ENCODE assay signal across 12 mouse cellular contexts in genomic region chr2:157116964-157117363, GRCm38 (mm10). TPM values are rescaled to one million over a fixed set of nuclear protein-coding genes. Genes with fewer than 3 reads are reported as not detected.
DNase-seq lines count a peak whose midpoint lies in the region; ATAC-seq and TF ChIP-seq lines count a peak whose summit lies in the region.
"Had no signal": no experiment of that assay in that cellular context is flagged by ENCODE, and none has a peak within 500 bp of the region (broad histone marks: within the 10 kb centered on the region; RNA-seq: fewer than 3 reads in every experiment).

No protein-coding gene starts in this region.

- no peaks in the 10 kb centered on the region for H3K4me1 ChIP-seq in heart, postnatal 0 days (ENCODE audit: control insufficient read depth, insufficient read depth)
- H3K4me1 ChIP-seq in spleen, adult 2 months (ENCODE audit: control insufficient read depth, insufficient read depth, insufficient read length), result no peaks in the 10 kb centered on the region
- no peaks in the 10 kb centered on the region for H3K4me1 ChIP-seq in embryonic facial prominence, embryonic 10.5 days
- no peaks in the 10 kb centered on the region for H3K4me1 ChIP-seq in kidney, embryonic 14.5 days (ENCODE audit: control insufficient read depth, insufficient read depth, low read length)
- H3K4me1 ChIP-seq: embryonic facial prominence, embryonic 12.5 days; heart, embryonic 15.5 days; limb, embryonic 12.5 days; neural tube, embryonic 12.5 days had no signal

- TF ChIP-seq EP300 in heart, postnatal 0 days (IDR thresholded peaks at IDR 0.05; ENCODE audit: low read depth), result no peak

- TF ChIP-seq CTCF in heart, postnatal 0 days (IDR thresholded peaks at IDR 0.05; ENCODE audit: low read depth), result peak; percentile 69
- peak; percentile 4; the same call in 1 of the 2 replicates for TF ChIP-seq CTCF in spleen, adult 2 months (IDR thresholded peaks at IDR 0.05; ENCODE audit: extremely low read depth, insufficient read depth, insufficient read length, insufficient replicate concordance)

- peaks cover 39% of the 10 kb centered on the region for H3K36me3 ChIP-seq in heart, postnatal 0 days (replicated peaks; ENCODE audit: control insufficient read depth, insufficient read depth, low read length)
- peaks cover 54% of the 10 kb centered on the region for H3K36me3 ChIP-seq in spleen, adult 2 months (ENCODE audit: control insufficient read depth, insufficient read depth, low read length)
- peaks cover 73% of the 10 kb centered on the region for H3K36me3 ChIP-seq in embryonic facial prominence, embryonic 10.5 days (replicated peaks)
- H3K36me3 ChIP-seq in splenic B cell, adult 2 months (ENCODE audit: control insufficient read depth, insufficient read depth, low read length, poor library complexity, severe bottlenecking), result peaks cover 49% of the 10 kb centered on the region
- H3K36me3 ChIP-seq in kidney, embryonic 14.5 days (ENCODE audit: control insufficient read depth, insufficient read depth, low read length), result peaks cover 48% of the 10 kb centered on the region

- H3K27ac ChIP-seq in heart, postnatal 0 days (ENCODE audit: low read depth), result no peak overlapping the region
- H3K27ac ChIP-seq in spleen, adult 2 months (ENCODE audit: insufficient read depth, low read length), result no peak overlapping the region
- H3K27ac ChIP-seq in embryonic facial prominence, embryonic 10.5 days (replicated peaks), result no peak overlapping the region
- no peak overlapping the region for H3K27ac ChIP-seq in kidney, embryonic 14.5 days (ENCODE audit: low read depth, low read length)
- H3K27ac ChIP-seq: embryonic facial prominence, embryonic 12.5 days; heart, embryonic 15.5 days; limb, embryonic 12.5 days; neural tube, embryonic 12.5 days had no signal

- no peak for TF ChIP-seq POLR2A in spleen, adult 2 months (IDR thresholded peaks at IDR 0.05; ENCODE audit: low read depth, low read length)

- no peaks in the 10 kb centered on the region for H3K27me3 ChIP-seq in heart, postnatal 0 days (ENCODE audit: control insufficient read depth, insufficient read depth, low read length)
- H3K27me3 ChIP-seq in spleen, adult 2 months (ENCODE audit: control insufficient read depth, insufficient read depth, low read length), result no peaks in the 10 kb centered on the region
- no peaks in the 10 kb centered on the region for H3K27me3 ChIP-seq in embryonic facial prominence, embryonic 10.5 days (replicated peaks; ENCODE audit: low read depth, poor library complexity, severe bottlenecking)
- no peaks in the 10 kb centered on the region for H3K27me3 ChIP-seq in splenic B cell, adult 2 months (ENCODE audit: control insufficient read depth, insufficient read depth, low read length, poor library complexity, severe bottlenecking)
- H3K27me3 ChIP-seq in kidney, embryonic 14.5 days (ENCODE audit: control insufficient read depth, insufficient read depth, low read length), result no peaks in the 10 kb centered on the region
- H3K27me3 ChIP-seq: embryonic facial prominence, embryonic 12.5 days; heart, embryonic 15.5 days; limb, embryonic 12.5 days; neural tube, embryonic 12.5 days had no signal

- no peak for DNase-seq in heart, postnatal 0 days (ENCODE audit: low spot score)
- no peak for DNase-seq in heart, adult 8-10 months (ENCODE audit: low spot score)
- no peak for DNase-seq in spleen, adult 2 months (ENCODE audit: low read depth in 1 of 2, low spot score in 2 of 2)
- DNase-seq in spleen, postnatal 14 days (ENCODE audit: low spot score in 2 of 2), result no peak
- DNase-seq in embryonic facial prominence, embryonic 10.5 days (ENCODE audit: low spot score), result peak; percentile 15
- peak; percentile 75 for DNase-seq in splenic B cell, adult 2 months (ENCODE audit: low read depth, low spot score)
- no peak for DNase-seq in right cerebral cortex, postnatal 36 days (ENCODE audit: low spot score in 2 of 2)

- no peak overlapping the region for H3K4me3 ChIP-seq in heart, postnatal 0 days (ENCODE audit: low read depth, low read length)
- H3K4me3 ChIP-seq in spleen, adult 2 months (ENCODE audit: extremely low read depth, insufficient read depth, insufficient read length), result no peak overlapping the region
- H3K4me3 ChIP-seq in embryonic facial prominence, embryonic 10.5 days, result no peak overlapping the region
- H3K4me3 ChIP-seq in kidney, embryonic 14.5 days (ENCODE audit: low read length), result no peak overlapping the region
- H3K4me3 ChIP-seq: embryonic facial prominence, embryonic 12.5 days; heart, embryonic 15.5 days; limb, embryonic 12.5 days; neural tube, embryonic 12.5 days had no signal

- no peak overlapping the region for H3K9ac ChIP-seq in heart, postnatal 0 days (replicated peaks; ENCODE audit: low read depth, low read length)
- H3K9ac ChIP-seq in kidney, embryonic 14.5 days (ENCODE audit: low read depth, low read length), result no peak overlapping the region
- H3K9ac ChIP-seq: embryonic facial prominence, embryonic 12.5 days; heart, embryonic 15.5 days; limb, embryonic 12.5 days; neural tube, embryonic 12.5 days had no signal

- no peak overlapping the region for H3K4me2 ChIP-seq in heart, postnatal 0 days (ENCODE audit: low read depth, low read length)
- H3K4me2 ChIP-seq in kidney, embryonic 14.5 days (replicated peaks; ENCODE audit: low read depth, low read length), result no peak overlapping the region
- H3K4me2 ChIP-seq: embryonic facial prominence, embryonic 12.5 days; heart, embryonic 15.5 days; limb, embryonic 12.5 days; neural tube, embryonic 12.5 days had no signal

- ATAC-seq in heart, postnatal 0 days (ENCODE audit: insufficient read depth, low read depth), result no peak
- no peak for ATAC-seq in kidney, embryonic 14.5 days (ENCODE audit: low FRiP score, low TSS enrichment)

- WGBS in heart, postnatal 0 days, result 13% methylated on average over 3 of the region's 3 CpGs
- WGBS in spleen, adult 2 months, result 29% methylated on average over 3 of the region's 3 CpGs
- WGBS in embryonic facial prominence, embryonic 10.5 days, result 29% methylated on average over 3 of the region's 3 CpGs
- 21% methylated on average over 3 of the region's 3 CpGs for WGBS in kidney, embryonic 14.5 days

- no peaks in the 10 kb centered on the region for H3K9me3 ChIP-seq in heart, postnatal 0 days (replicated peaks; ENCODE audit: control insufficient read depth, low read length)
- no peaks in the 10 kb centered on the region for H3K9me3 ChIP-seq in embryonic facial prominence, embryonic 10.5 days
- no peaks in the 10 kb centered on the region for H3K9me3 ChIP-seq in kidney, embryonic 14.5 days (ENCODE audit: control insufficient read depth, low read length)
- H3K9me3 ChIP-seq: embryonic facial prominence, embryonic 12.5 days; heart, embryonic 15.5 days; limb, embryonic 12.5 days; neural tube, embryonic 12.5 days had no signal

RNA-seq across cellular contexts. Expression of gene Samhd1, which starts 18.1 kb away (rescaled TPM):
- 9.0 and 22.6 TPM in 2 replicates for total RNA-seq in heart, postnatal 0 days (2014; rRNA removed; ENCODE audit: low replicate concordance)
- 12.1 and 13.0 TPM in 2 replicates for polyA plus RNA-seq in heart, postnatal 0 days (2015; fragmentation: Nextera tagmentation; extraction: Ambion mirVana)
- 10 to 100 TPM; 20.5 to 23.6 (median 21.5) TPM for total RNA-seq in heart, adult 8-10 months (2022)
- 120 and 145 TPM in 2 replicates for polyA plus RNA-seq in spleen, adult 2 months (2012; rRNA removed)
- 26.7 and 27.8 TPM in 2 replicates for polyA plus RNA-seq in embryonic facial prominence, embryonic 10.5 days (2016; fragmentation: Nextera tagmentation; extraction: Ambion mirVana)
- polyA plus RNA-seq in kidney, embryonic 14.5 days (2014; fragmentation: Nextera tagmentation; extraction: Ambion mirVana), result 30.5 and 32.7 TPM in 2 replicates

RNA-seq across cellular contexts. Expression of gene Tldc2, which starts 30.1 kb away (rescaled TPM):
- total RNA-seq in heart, postnatal 0 days (2014; rRNA removed; ENCODE audit: low replicate concordance), result not detected in 2 replicates
- not detected in 2 replicates for polyA plus RNA-seq in heart, postnatal 0 days (2015; fragmentation: Nextera tagmentation; extraction: Ambion mirVana)
- not detected for total RNA-seq in heart, adult 8-10 months (2022)
- polyA plus RNA-seq in spleen, adult 2 months (2012; rRNA removed), result not detected in 2 replicates
- not detected in 2 replicates for polyA plus RNA-seq in embryonic facial prominence, embryonic 10.5 days (2016; fragmentation: Nextera tagmentation; extraction: Ambion mirVana)
- 0.38 TPM in 1 of 2 replicates, not detected in the other for polyA plus RNA-seq in kidney, embryonic 14.5 days (2014; fragmentation: Nextera tagmentation; extraction: Ambion mirVana)
- polyA plus RNA-seq: embryonic facial prominence, embryonic 12.5 days; heart, embryonic 15.5 days; limb, embryonic 12.5 days; neural tube, embryonic 12.5 days had no signal

RNA-seq across cellular contexts. Expression of gene Soga1, which starts 37.9 kb away (rescaled TPM):
- total RNA-seq in heart, postnatal 0 days (2014; rRNA removed; ENCODE audit: low replicate concordance), result 21.0 and 48.5 TPM in 2 replicates
- 1.0 and 1.1 TPM in 2 replicates for polyA plus RNA-seq in heart, postnatal 0 days (2015; fragmentation: Nextera tagmentation; extraction: Ambion mirVana)
- 10 to 100 TPM in 1 of 4 experiments, 1 to 10 TPM in 3; 8.7 to 11.1 (median 8.9) TPM for total RNA-seq in heart, adult 8-10 months (2022)
- 5.3 and 5.4 TPM in 2 replicates for polyA plus RNA-seq in spleen, adult 2 months (2012; rRNA removed)
- polyA plus RNA-seq in embryonic facial prominence, embryonic 10.5 days (2016; fragmentation: Nextera tagmentation; extraction: Ambion mirVana), result 4.5 and 4.7 TPM in 2 replicates
- 6.3 and 6.4 TPM in 2 replicates for polyA plus RNA-seq in kidney, embryonic 14.5 days (2014; fragmentation: Nextera tagmentation; extraction: Ambion mirVana)

Comparison
In these comparisons a context has a peak if more than half of its experiments do, and no peak if none do; other contexts are left out.
1. DNase-seq: peak in embryonic facial prominence, embryonic 10.5 days (single experiment) and splenic B cell, adult 2 months (single experiment); none in heart, postnatal 0 days (single experiment), heart, adult 8-10 months (single experiment), spleen, adult 2 months (0 of 2), spleen, postnatal 14 days (0 of 2) and right cerebral cortex, postnatal 36 days (0 of 2).